Mouse (Mus musculus): ENCODE measurements around the gene Sfrp5. TPM values are rescaled to one million over a fixed set of nuclear protein-coding genes. Genes with fewer than 3 reads are reported as not detected.

The Sfrp5 gene
- polyA plus RNA-seq, 1 experiment from 2014 or later = 0.36 TPM

Other genes starting within 250 kb of the Sfrp5 start
- gene Mms19, start 221.1 kb downstream of the Sfrp5 start, polyA plus RNA-seq (2015; fragmentation: Nextera tagmentation; extraction: Ambion mirVana) = 28.0 and 31.2 TPM in 2 replicates
- 15.4 and 16.0 TPM in 2 replicates for gene Ubtd1, start 220.5 kb downstream of the Sfrp5 start, polyA plus RNA-seq (2015; fragmentation: Nextera tagmentation; extraction: Ambion mirVana)
- 0.21 TPM in 1 of 2 replicates, not detected in the other for gene Ankrd2, start 166.3 kb downstream of the Sfrp5 start, polyA plus RNA-seq (2015; fragmentation: Nextera tagmentation; extraction: Ambion mirVana)
- 0.77 and 1.4 TPM in 2 replicates for gene Hoga1, start 156.6 kb downstream of the Sfrp5 start, polyA plus RNA-seq (2015; fragmentation: Nextera tagmentation; extraction: Ambion mirVana)
- gene 4933411K16Rik, start 150.0 kb downstream of the Sfrp5 start, polyA plus RNA-seq (2015; fragmentation: Nextera tagmentation; extraction: Ambion mirVana) = not detected in 2 replicates
- 1.8 and 2.2 TPM in 2 replicates for gene Morn4, start 115.9 kb downstream of the Sfrp5 start, polyA plus RNA-seq (2015; fragmentation: Nextera tagmentation; extraction: Ambion mirVana)
- 20.1 and 23.3 TPM in 2 replicates for gene Pi4k2a, start 111.8 kb downstream of the Sfrp5 start, polyA plus RNA-seq (2015; fragmentation: Nextera tagmentation; extraction: Ambion mirVana)
- 20.6 and 21.3 TPM in 2 replicates for gene Avpi1, start 73.2 kb downstream of the Sfrp5 start, polyA plus RNA-seq (2015; fragmentation: Nextera tagmentation; extraction: Ambion mirVana)
- gene Marveld1, start 54.9 kb downstream of the Sfrp5 start, polyA plus RNA-seq (2015; fragmentation: Nextera tagmentation; extraction: Ambion mirVana) = 3.4 and 5.3 TPM in 2 replicates
- 26.7 and 31.4 TPM in 2 replicates for gene Zfyve27, start 38.3 kb downstream of the Sfrp5 start, polyA plus RNA-seq (2015; fragmentation: Nextera tagmentation; extraction: Ambion mirVana)
- gene Golga7b, start 45.3 kb upstream of the Sfrp5 start, polyA plus RNA-seq (2015; fragmentation: Nextera tagmentation; extraction: Ambion mirVana) = 0.39 and 0.52 TPM in 2 replicates
- gene Crtac1, start 229.5 kb upstream of the Sfrp5 start, polyA plus RNA-seq (2015; fragmentation: Nextera tagmentation; extraction: Ambion mirVana) = 0.53 and 0.87 TPM in 2 replicates